Mouse (Mus musculus) ES-Bruce4 (cell line): ENCODE data around the gene Fndc3a. TPM values are rescaled to one million over a fixed set of nuclear protein-coding genes. Genes with fewer than 3 reads are reported as not detected.

Experiments
- H3K27ac ChIP-seq: 2 replicates; pipeline ENCODE4 v1.5.1; 2012; ENCODE audit warnings: low read length, inconsistent platforms; ENCODE audit not compliant: insufficient read depth
- H3K27me3 ChIP-seq: 2 replicates; pipeline ENCODE4 v1.6.1; 2012; ENCODE audit warnings: mild to moderate bottlenecking, low read length, inconsistent platforms; ENCODE audit not compliant: control insufficient read depth, poor library complexity, insufficient read depth, severe bottlenecking
- H3K36me3 ChIP-seq: 2 replicates; pipeline ENCODE4 v1.6.1; 2012; ENCODE audit warnings: inconsistent platforms, mild to moderate bottlenecking, low read length, moderate library complexity; ENCODE audit not compliant: control insufficient read depth, poor library complexity, insufficient read depth, severe bottlenecking
- H3K4me1 ChIP-seq: one replicate; pipeline ENCODE4 v1.8.1; 2011; ENCODE audit warnings: low read length; ENCODE audit not compliant: control insufficient read depth, insufficient read depth
- H3K4me3 ChIP-seq: 2 replicates; pipeline ENCODE4 v1.5.1; 2011; ENCODE audit warnings: low read depth, mild to moderate bottlenecking, low read length
- H3K9ac ChIP-seq: 2 replicates; pipeline ENCODE4 v1.6.1; 2012; ENCODE audit warnings: low read depth, mild to moderate bottlenecking, inconsistent platforms; ENCODE audit not compliant: poor library complexity, severe bottlenecking
- H3K9me3 ChIP-seq: replicated peaks from 2 replicates; pipeline ENCODE4 v1.6.1; 2012; ENCODE audit warnings: mild to moderate bottlenecking, low read length, inconsistent platforms; ENCODE audit not compliant: control insufficient read depth, poor library complexity, insufficient read depth, severe bottlenecking
- CTCF ChIP-seq: IDR thresholded peaks from one replicate; pipeline ENCODE4 v1.8.1; 2011; ENCODE audit warnings: low read depth, low read length
- EP300 ChIP-seq: IDR thresholded peaks from 2 replicates; pipeline ENCODE4 v1.6.1; 2011; ENCODE audit warnings: low read depth, low read length; ENCODE audit not compliant: insufficient read depth
- POLR2A ChIP-seq: IDR thresholded peaks from one replicate; pipeline ENCODE4 v1.8.1; 2011; ENCODE audit warnings: low read length; ENCODE audit not compliant: insufficient read depth
- polyA plus RNA-seq: library from polyadenylated mRNA; stranded (reverse); fragments of >200 nt; gene quantifications from 2 replicates; pipeline ENCODE4 v1.2.4, GENCODE M21; 2011; ENCODE audit warnings: low read depth; ENCODE audit not compliant: missing spikeins, insufficient read depth, insufficient read length

Fndc3a gene
- 47.4 and 47.7 TPM in 2 replicates for polyA plus RNA-seq

DNA sequence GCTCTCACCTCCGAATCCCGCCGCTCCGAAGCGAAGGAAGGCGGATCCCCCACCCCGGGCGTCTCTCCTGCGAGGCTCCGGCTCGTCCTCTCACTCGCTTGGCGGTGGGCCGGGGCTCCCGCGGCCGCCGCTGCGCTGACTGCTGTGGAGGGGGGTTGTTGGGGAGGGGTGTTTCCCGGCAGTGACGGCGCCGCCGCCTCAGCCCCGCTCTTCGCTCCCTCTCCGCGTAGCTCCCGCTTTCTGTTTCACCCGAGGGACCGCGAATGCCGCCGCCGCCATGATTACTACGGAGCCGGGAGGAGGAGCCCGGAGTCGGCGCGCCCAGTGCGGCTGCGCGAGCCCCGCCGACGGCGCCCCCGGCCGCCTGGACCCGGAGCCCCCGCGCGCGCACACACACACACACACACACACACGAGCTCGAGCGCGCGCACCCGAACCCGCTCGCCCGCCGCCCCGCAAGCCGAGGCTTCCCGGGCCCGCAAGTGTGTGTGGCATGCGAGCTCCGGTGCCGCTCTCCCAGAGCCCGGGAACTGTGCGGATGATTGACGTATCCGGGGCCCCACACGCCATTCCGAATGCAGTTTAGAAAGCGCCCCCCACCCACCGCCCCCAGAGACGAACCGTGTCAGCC lies at the start of gene Fndc3a:
Fndc3a (minus strand) TSS at position 294 of the 631 bp plus-strand sequence.
- peak within 1 kb of the TSS; percentile 84 for H3K4me3 ChIP-seq
- no peaks in the 10 kb centered on the region for H3K9me3 ChIP-seq
- H3K4me1 ChIP-seq = no peaks in the 10 kb centered on the region
- no peaks in the 10 kb centered on the region for H3K27me3 ChIP-seq
- H3K27ac ChIP-seq = peak within 1 kb of the TSS; percentile 14
- no peaks in the 10 kb centered on the region for H3K36me3 ChIP-seq
- peak within 1 kb of the TSS; percentile 98 for H3K9ac ChIP-seq
- TF ChIP-seq EP300 (no peak), POLR2A (no peak), CTCF (no peak)

GRCm38 (mm10) chr14:72752893-72753292 lies 43.1 kb upstream of the Fndc3a start:
- Histone ChIP-seq H3K27me3 (no peaks in the 10 kb centered on the region), H3K27ac (no peak overlapping the region), H3K9me3 (no peaks in the 10 kb centered on the region), H3K4me1 (no peaks in the 10 kb centered on the region), H3K4me3 (no peak overlapping the region), H3K36me3 (no peaks in the 10 kb centered on the region), H3K9ac (no peak overlapping the region)
- TF ChIP-seq POLR2A (no peak), EP300 (no peak), CTCF (no peak)

DNA sequence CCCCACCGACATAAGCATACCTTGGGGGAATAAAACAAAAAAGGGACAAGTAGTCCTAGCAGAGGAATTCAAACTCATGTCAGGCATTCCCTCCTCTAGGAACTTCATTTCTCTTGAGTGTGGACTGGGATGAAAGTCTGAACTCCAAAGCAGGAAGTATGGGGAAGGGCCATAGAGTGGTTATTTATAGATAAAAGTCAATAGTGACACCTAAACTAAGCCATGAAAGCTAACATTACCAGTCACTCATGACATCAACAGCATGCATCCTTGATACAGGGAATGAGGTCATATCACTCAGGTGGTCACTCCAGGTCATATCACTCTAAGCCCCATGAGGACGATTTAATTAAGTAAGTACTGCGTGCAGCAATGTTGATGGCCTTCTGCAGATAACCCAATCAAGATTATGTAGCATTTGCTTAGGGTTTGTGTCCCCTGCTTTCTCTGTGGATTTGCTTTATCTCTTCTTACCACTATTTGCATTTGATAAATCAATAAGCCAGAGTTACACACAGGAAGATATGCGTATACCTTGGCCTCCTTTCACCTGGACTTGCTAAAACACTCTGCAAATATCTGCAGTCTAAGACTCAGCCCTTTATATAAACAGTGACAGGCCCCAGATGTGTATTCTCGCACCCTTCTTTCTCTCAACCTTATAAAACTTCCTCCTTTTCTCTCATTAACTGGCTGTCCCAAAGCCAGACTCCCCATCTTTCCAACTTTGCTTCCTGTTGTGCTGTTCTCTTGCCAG lies 40.8 kb upstream of the Fndc3a start:
- Histone ChIP-seq H3K4me1 (no peaks in the 10 kb centered on the region), H3K9me3 (no peaks in the 10 kb centered on the region), H3K27ac (no peak overlapping the region), H3K9ac (no peak overlapping the region), H3K4me3 (no peak overlapping the region), H3K36me3 (no peaks in the 10 kb centered on the region), H3K27me3 (no peaks in the 10 kb centered on the region)
- TF ChIP-seq EP300 (no peak), CTCF (no peak), POLR2A (no peak)

GRCm38 (mm10) chr14:72748331-72748730 lies 38.5 kb upstream of the Fndc3a start:
- no peaks in the 10 kb centered on the region for H3K36me3 ChIP-seq
- no peak overlapping the region for H3K4me3 ChIP-seq
- no peaks in the 10 kb centered on the region for H3K27me3 ChIP-seq
- no peak overlapping the region for H3K27ac ChIP-seq
- H3K9me3 ChIP-seq = no peaks in the 10 kb centered on the region
- TF ChIP-seq CTCF = no peak
- TF ChIP-seq EP300 = no peak
- TF ChIP-seq POLR2A = no peak
- H3K9ac ChIP-seq = no peak overlapping the region
- no peaks in the 10 kb centered on the region for H3K4me1 ChIP-seq

- Histone ChIP-seq H3K36me3 (no peaks in the 10 kb centered on the region), H3K27ac (no peak overlapping the region), H3K27me3 (no peaks in the 10 kb centered on the region), H3K4me3 (no peak overlapping the region), H3K9ac (no peak overlapping the region), H3K9me3 (no peaks in the 10 kb centered on the region), H3K4me1 (no peaks in the 10 kb centered on the region)
- TF ChIP-seq EP300 (no peak), POLR2A (no peak), CTCF (no peak)
These were observed 31.9 kb upstream of the Fndc3a start for GRCm38 (mm10) chr14:72741667-72742066.

GRCm38 (mm10) chr14:72740336-72740735 lies 30.5 kb upstream of the Fndc3a start:
- no peak overlapping the region for H3K4me3 ChIP-seq
- TF ChIP-seq CTCF (no peak), EP300 (no peak), POLR2A (no peak)
- H3K9me3 ChIP-seq = no peaks in the 10 kb centered on the region
- H3K9ac ChIP-seq = no peak overlapping the region
- no peaks in the 10 kb centered on the region for H3K27me3 ChIP-seq
- H3K36me3 ChIP-seq = no peaks in the 10 kb centered on the region
- H3K27ac ChIP-seq = no peak overlapping the region
- H3K4me1 ChIP-seq = no peaks in the 10 kb centered on the region
